Mouse (Mus musculus) megakaryocyte-erythroid progenitor cell, adult 5-6 weeks (primary cell): Measurements from ENCODE around the gene B3gnt2. TPM values are rescaled to one million over a fixed set of nuclear protein-coding genes. Genes with fewer than 3 reads are reported as not detected.

ENCODE experiments used
- ATAC-seq: replicated peaks from 2 replicates; pipeline ENCODE4 v1.8.0; 2016; ENCODE audit warnings: mild to moderate bottlenecking, inconsistent platforms; ENCODE audit not compliant: severe bottlenecking, poor library complexity, low FRiP score, low TSS enrichment
- total RNA-seq, 2 experiments: library from RNA; stranded (forward) in 1 of 2; stranded (reverse) in 1 of 2; fragments of 200-1000, 215-1000 nt in 1 of 2; fragments of >200 nt in 1 of 2; fragmentation: Nextera tagmentation in 1 of 2; gene quantifications; 2 replicates each; pipeline ENCODE4 v1.2.3; 2014 to 2017

Gene B3gnt2
- total RNA-seq, 2 experiments from 2014 or later: 21.1 to 24.3 TPM

DNA sequence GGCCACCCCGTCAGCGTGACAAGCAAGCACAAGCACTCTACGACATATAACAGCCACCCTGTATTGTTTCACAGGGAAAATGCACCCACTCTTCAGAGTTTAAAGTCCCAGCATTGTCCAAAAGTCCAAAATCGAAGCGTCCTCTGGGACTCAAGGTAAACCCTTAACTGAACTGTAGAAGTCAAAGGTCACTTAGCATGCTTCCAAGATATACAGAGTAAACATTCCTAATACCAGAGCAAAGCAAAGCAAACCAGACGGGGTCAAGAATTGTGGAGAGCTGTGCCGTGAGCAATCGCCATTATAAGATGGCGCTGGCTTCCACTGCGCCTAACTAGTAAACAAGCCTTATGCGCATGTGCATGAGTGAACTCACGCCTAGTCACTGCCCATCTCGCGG, 34.7 kb downstream of the B3gnt2 start:
- ATAC-seq: no peak

DNA sequence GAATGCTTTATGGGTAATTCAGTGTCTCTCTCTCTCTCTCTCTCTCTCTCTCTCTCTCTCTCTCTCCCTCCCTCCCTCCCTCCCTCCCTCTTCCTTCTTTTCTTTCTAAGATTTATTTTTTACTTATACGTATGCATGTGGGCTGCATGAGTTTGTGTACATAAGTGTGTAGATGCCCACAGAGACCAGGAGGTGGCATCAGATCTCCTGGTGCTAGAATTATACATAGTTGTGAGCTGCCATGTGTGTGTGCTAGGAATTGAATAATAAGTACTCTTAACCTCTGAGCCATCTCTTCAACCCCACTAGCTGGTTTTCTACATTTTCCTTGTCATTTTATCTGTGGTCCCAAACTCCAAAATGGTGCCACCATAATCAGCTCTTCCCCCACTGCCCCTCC, 35.2 kb downstream of the B3gnt2 start:
- ATAC-seq: no peak

DNA sequence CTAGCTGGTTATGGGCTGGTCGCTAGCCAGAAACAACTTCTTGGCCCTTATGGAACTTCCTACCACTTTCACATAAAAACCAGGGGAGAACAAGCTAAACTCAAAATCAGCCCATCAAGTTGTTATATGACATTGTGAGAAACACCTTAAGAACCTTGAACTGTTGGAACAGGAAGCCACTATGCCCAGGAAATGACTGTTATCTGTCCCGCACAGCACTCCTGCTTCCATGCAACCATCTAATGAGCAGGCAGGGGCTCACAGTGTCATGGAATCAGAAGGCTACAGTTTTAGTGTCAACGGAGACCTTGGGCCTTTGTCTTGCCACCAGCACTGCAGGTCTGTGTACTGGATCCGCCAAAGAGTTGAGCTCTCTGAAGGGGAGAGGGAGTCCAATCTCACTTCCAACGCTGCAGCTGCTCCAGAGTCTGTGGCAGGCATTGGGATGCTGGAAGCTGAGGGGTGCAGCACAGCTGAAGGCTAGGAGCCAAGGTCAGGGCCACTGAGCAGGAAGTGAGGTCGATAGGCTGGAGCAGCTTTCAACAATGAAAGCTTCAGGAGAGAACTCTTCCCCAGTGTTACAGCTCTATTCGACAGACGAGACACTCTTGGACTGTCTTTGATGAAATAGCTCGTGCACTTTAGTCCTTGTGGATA, 36.6 kb downstream of the B3gnt2 start:
- peak; percentile 48 for ATAC-seq

DNA sequence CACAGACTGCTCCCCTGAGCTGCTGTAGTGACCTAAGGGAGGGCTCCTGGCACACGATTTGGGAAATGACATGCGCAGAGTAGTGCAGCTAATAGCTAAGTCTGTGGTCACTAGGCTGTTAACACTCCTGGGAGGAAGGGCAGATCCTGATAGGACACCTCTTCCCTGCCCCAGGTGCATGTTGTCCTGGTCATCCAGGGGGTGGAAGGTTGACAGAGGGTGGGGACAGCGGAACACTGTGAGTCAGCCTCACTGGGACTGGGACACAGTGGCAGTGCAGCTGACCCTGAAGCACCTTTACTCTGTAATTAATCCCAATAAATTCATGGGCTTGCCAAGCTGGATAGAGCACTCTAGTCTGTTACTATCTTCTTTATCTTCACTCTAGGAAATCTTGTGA, 39.5 kb downstream of the B3gnt2 start:
- ATAC-seq: no peak

DNA sequence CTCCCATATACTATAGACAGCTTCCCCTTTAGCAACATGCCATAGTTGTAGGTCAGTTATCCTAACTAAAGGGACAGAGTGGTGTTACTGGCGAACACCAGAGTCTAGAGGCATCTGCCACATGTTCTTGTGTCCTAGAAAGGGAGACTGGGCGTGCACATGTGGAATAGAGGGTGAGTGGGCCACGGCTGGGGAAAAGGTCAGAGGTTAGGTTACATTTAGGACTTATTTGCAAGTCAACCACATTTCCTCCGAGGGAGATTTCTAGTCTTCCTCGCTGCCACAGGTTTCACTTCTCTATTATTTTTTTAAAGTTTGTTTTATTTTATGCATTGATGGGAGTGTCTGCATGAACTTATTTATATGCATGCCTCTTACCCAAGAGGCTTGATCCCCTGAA, 42.4 kb downstream of the B3gnt2 start:
- no peak for ATAC-seq

DNA sequence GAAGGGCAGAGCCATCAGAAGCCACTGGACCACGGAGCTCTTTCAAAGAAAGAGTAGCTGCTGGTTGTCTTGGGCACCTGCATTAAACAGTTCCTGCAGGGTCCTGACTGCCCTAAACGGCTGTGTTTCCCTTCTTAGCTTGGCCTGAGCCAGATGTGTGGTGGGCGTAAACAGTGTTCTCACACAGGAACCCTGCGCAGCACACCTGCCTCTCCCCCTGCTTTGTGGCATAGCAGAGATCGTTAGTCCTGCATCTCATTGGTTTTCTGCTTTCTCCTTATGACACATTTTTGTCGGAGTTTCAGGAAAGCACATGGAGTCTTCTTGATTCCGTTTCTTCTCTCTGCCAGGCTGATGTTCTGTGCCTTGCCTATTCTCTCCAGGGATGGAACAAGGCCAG, 44.9 kb downstream of the B3gnt2 start:
- no peak for ATAC-seq

DNA sequence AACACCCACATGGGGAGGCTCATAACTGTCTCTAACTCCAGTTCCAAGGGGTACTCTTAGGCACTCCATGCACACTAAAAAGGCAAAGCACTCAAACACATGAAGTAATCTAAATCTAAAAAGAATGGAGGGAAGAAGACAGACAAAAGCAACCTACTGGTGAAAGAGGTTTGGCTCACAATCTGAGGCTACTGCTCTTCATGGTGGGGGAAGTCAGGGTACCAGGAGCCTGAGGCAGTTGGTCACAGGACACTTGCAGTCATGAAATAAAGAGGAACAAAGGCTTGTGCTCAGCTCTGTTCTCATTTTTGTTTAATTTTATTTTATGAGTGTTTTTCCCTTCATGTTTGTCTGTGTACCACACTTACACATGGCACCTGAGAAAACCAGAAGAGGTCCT, 45.6 kb downstream of the B3gnt2 start:
- no peak for ATAC-seq

DNA sequence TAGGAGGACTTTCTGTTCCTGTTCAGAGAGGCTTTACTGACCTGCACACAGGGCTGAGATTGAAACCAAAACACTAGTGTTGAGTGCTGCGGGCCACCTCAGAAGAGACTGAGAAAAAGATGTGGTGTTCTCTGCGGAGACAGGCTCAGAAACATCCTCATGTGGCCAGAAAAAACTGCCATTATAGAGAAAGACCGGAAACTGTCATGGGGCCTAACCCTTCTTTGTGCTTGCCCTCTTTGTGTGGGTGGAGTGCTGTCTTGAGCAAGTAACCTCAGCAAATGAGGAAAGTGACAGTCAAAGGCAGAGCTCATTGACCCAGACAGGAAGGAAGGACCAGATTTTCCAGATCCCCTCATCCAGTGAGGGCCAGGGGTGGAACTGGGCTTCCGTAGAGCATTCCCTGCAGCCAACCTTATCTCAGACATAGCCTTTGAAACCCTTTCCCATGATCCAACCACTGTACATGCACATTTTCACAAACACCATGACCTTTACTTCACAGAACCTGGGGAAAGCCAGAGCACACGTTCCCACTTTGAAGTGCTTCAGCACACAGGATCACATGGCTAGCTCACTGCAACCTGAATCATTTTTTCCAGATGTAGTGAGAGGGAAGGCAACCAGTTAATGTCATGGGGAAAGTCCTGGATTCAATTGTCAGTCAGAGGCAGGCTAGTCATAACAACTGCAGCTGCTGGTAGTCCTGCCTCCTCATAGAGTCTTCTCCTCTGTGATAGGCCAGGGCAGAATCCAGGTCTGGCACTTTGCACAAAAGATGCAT, 46.6 kb downstream of the B3gnt2 start:
- ATAC-seq: no peak

DNA sequence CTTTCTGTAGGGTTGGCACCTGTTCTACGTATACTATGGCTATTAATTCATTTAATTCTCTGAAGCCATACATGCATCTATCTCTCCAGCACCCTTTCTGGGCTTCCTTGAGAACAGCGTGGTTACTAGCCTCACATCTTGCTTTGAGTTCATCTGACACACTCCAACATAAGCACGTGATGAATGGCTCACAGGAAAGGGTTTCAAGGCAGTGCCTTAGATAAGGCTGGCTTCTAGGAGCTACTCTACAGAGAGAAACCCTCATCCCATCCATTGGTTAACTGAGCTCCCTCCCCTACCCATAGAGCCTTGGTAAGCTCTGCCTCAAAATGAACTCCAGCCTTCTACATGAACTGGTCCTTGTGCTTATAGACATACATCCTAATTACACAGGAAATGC, 47.3 kb downstream of the B3gnt2 start:
- peak; percentile 72 for ATAC-seq

DNA sequence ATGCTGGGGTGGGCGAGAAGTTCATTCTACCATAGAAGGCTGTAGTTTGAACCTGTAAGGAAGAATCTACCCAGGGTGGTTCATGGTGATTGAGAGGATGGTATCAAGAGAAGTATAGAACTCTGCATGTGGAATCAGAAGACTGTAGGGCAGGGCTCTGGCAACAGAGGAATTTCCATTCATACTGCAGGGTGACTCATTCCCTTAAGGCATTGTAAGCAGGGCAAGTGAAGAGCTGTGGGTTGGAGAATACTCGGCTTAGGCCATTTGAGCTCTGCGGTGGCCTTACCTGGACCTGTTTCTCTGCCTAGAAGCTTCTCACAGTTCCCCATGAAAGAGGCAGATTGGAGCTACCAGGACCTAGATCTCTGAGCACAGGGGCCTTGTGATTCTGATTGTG, 49.3 kb downstream of the B3gnt2 start:
- ATAC-seq: no peak

DNA sequence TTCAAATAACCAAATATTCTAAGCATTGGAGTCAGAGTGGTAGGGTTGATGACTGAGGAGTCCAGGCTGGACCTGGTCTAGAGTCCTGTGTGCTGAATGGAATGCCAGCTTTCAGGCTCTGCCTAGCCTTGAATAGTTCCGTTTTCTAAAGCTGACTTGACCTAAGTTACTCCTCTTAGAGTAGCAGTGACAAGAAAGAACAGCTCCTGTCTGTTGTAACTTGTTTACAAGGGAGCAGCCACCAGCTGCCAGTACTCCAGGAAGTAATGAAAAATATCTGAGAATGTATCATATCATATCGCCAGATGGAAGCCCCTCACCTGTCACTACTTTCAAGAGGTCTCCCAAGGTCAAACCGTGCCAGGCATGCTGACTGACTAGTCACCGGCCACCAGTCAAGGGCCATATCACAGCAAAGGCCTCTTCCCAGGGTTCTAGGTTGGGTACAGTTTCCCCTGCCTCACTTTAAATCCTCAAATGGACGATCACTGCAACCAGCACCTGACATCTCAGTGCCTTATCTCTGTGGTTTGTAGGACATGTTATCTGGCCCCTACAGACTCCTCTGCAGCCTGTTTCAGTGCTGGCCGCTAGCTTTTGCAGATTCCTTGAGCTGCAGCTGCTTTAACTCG, 51.2 kb downstream of the B3gnt2 start:
- ATAC-seq: peak; percentile 73

DNA sequence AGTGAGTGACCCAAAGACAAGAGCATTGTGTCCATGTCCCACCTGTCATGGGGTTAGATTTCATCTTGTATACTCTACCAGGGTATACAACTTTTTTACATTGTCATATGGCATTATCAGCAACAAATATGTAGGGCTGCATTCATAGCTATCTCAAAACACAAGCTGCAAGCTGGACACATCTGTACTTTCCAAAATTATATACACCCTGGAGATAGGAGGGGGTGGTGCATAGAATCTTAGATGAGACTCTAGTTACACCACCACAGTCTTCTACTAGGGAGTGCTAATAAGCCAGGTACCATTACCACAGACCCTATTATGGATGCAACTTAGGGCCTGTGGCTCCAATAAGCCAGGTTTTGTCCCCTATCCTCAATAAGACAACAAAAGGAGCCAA, 52.7 kb downstream of the B3gnt2 start:
- ATAC-seq: peak; percentile 53

DNA sequence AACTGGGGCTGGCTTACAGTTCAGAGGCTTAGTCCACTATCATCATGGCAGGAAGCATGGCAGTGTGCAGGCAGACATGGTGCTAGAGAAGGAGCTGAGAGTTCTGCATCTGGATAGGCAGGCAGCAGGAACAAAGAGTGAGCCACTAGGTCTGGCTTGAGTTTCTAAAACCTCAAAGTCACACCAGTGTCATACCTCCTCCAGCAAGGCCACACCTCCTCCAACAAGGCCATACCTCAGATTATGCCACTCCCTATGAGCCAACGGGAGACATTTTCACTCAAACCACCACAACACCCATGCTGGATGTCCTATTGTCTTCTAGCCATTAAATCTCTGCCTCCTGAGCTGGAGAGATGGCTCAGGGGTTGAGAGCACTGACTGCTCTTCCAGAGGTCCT, 55.6 kb downstream of the B3gnt2 start:
- no peak for ATAC-seq

DNA sequence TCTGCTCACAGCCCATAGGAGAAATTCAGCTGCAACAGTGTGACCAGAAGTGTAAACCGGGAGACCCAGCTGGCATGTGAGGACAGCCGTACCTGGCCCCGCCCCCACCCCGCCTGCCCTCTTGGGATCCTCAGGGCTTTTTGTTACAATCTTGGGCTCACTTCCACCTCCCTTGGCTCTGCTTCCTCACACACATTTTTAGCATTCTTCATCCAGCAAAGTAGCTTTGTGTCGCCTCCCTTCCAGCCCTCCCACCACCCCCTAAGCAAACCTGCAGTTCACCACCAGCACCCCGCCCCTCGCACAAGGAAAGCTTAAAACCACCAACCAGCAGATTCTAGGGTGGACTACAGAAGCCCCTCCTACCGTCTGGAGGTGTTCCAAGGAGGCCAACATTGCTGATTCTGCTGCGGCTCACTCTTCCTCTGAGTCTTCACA, 60.8 kb downstream of the B3gnt2 start:
- peak; percentile 89 for ATAC-seq

DNA sequence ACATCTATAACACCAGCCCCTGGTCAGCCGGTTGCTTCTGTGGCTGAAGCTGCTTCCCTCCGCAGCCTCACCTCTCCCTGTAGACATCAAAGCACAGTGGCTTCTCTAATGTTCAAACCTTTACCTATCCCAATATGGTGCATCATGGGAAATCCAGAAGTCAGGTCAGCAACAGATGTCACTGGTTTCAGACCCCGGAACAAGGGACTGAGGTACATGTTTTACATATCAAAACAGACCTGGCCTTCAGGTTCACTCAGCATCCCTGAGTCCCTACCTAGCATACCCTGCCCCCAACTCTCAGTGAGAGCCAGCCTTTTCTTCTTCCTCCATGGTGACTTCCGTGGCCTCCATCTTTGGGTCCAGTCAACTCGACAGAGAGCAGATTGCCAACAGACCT, 61.8 kb downstream of the B3gnt2 start:
- no peak for ATAC-seq

DNA sequence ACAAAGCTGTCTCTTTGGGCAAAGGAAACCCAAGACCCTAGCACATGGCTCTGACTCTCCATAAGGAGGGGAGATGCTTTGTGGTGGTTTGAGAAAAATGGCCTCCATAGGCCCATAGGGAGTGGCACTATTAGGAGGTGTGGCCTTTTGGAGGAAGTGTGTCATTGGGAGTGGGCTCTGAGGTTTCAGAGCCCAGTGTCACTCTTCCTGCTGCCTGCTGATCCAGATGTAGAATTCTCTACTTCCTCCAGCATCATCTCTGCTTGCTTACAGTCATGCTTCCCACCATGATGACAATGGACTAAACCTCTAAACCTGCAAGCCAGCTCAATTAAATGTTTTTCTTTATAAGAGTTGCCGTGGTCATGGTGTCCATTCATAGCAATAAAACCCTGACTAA, 66.0 kb downstream of the B3gnt2 start:
- ATAC-seq: no peak

DNA sequence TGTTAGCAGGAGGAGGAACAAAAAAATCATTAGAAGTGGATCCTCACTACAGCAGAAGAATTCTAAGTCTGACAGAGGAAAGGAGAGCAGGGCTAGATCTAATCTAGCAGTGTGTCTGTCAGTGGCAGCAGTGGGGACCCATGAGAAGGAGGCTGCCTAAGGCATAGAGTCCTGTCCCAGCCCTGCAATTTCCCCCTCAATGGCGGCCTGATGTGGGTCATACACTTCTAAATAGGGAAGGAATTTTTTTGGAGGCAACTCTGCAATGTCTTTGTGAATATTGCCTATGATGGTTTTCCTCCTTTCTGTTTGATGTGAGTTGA, 66.9 kb downstream of the B3gnt2 start:
- ATAC-seq: peak; percentile 80

DNA sequence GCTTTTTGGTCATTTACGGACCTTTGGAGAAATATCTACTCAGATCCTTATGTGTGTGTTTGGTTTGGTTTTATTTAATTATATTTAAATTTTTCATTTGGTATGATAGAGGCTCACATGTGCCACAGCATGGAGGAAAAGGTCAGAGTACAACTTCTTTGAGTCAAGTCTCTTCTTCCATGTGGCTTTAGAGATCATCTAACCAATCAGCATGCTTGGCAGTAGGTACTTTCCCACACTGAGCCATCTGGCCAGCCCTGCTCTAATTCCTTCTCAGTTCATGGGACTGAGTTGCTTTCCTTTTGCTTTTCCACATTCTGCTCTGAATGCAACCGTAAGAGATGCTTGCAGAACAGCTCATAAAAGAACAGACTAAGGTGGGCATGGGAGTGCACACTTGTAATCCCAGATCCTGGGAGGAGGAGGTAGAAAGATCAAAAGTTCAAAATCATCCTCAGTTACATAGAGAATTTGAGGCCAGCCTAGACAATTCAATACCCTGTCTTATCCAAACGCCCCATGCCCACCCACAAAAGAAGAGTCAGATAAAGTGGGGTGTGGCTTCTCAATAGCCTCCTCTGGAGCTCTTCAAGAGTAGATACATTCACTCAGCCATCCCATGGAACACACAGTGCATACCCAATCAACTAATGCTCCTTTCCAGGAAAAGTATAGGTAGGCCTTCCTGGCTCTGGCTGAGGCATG, 67.4 kb downstream of the B3gnt2 start:
- peak; percentile 92 for ATAC-seq

DNA sequence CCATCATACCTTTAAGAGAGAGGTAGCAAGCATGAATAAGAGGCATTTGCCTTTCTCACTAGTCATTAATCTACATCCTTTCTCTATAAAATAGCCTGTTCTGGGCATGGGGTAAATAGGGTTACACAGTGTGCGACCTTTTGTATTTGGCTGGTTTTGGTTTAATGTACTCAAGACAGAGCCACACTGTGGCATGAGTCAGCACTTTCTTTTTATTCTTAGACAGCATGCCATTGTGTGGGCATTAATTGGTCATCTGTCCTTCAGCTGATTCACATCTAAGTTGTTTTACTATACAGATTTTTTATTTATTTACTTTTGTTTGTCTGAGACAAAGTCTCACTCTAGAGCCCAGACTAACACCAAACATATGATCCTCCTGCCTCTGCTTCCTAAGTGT, 68.6 kb downstream of the B3gnt2 start:
- no peak for ATAC-seq

DNA sequence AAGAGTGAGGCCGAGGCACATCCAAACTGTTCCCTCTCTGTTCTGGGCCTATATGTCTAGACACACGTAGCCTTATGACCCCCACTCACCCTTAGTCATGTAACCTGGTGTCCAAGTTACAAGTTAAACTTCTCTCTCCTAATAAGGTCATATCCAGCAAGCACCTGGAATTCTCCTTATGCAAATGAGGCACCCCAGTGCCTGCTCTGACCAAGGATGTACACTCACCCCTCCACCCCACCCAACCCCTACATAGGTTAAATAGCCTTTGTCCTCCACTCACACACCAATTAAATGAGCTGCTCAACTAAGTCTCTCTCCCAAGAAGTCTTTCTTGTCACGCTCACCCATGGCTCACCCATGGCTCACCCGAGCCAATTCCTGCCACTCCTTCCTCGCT, 69.0 kb downstream of the B3gnt2 start:
- no peak for ATAC-seq
